Mouse (Mus musculus) limb, embryonic 14.5 days (tissue): Measurements from ENCODE around the gene Rbfox1. TPM values are rescaled to one million over a fixed set of nuclear protein-coding genes. Genes with fewer than 3 reads are reported as not detected.

Experiments used
- ATAC-seq: fragments of 200-750 bp; cut with Nextera tagmentation; 2 replicates; pipeline ENCODE4 v1.8.0; 2017; ENCODE audit warnings: low read depth, moderate number of reproducible peaks, moderate TSS enrichment; ENCODE audit not compliant: low FRiP score
- DNase-seq: peaks from one replicate; pipeline ENCODE4 v3.0.0-alpha.2; 2015; ENCODE audit warnings: low spot score
- H3K27ac ChIP-seq: fragments of 300-500 bp; sonication (generic); replicated peaks from 2 replicates; pipeline ENCODE4 v1.5.1; 2014; ENCODE audit warnings: low read depth, mild to moderate bottlenecking, low read length, moderate library complexity, mixed read lengths
- H3K27me3 ChIP-seq: fragments of 300-500 bp; sonication (generic); 2 replicates; pipeline ENCODE4 v1.6.1; 2014; ENCODE audit warnings: low read length, mixed read lengths; ENCODE audit not compliant: control insufficient read depth, insufficient read depth
- H3K36me3 ChIP-seq: fragments of 300-500 bp; sonication (generic); 2 replicates; pipeline ENCODE4 v1.6.1; 2014; ENCODE audit warnings: mild to moderate bottlenecking, low read length, moderate library complexity, mixed read lengths; ENCODE audit not compliant: control insufficient read depth, insufficient read depth
- H3K4me1 ChIP-seq: fragments of 300-500 bp; sonication (generic); 2 replicates; pipeline ENCODE4 v1.6.1; 2014; ENCODE audit warnings: antibody characterized with exemption, low read length, mixed read lengths; ENCODE audit not compliant: control insufficient read depth, insufficient read depth
- H3K4me2 ChIP-seq: fragments of 300-500 bp; sonication (generic); replicated peaks from 2 replicates; pipeline ENCODE4 v1.6.1; 2014; ENCODE audit warnings: low read depth, mild to moderate bottlenecking, low read length, moderate library complexity; ENCODE audit not compliant: severe bottlenecking
- H3K4me3 ChIP-seq: fragments of 300-500 bp; sonication (generic); replicated peaks from 2 replicates; pipeline ENCODE4 v1.5.1; 2014; ENCODE audit warnings: low read length
- H3K9ac ChIP-seq: fragments of 300-500 bp; sonication (generic); 2 replicates; pipeline ENCODE4 v1.6.1; 2014; ENCODE audit warnings: mild to moderate bottlenecking, low read depth, low read length, moderate library complexity; ENCODE audit not compliant: severe bottlenecking
- H3K9me3 ChIP-seq: fragments of 300-500 bp; sonication (generic); 2 replicates; pipeline ENCODE4 v1.6.1; 2016; ENCODE audit warnings: low read length; ENCODE audit not compliant: control insufficient read depth
- POLR2A ChIP-seq: fragments of 200-500 bp; IDR thresholded peaks from 2 replicates; pipeline ENCODE4 v1.8.0; 2012; ENCODE audit warnings: inconsistent platforms, mild to moderate bottlenecking, moderate library complexity, borderline replicate concordance; ENCODE audit not compliant: insufficient read depth, insufficient read length; ENCODE audit errors: extremely low read depth
- WGBS: fragments of 180-500 bp; shearing (Covaris S2); extraction: QIAGEN DNeasy Blood & Tissue Kit; methylation state at CpG from one replicate; pipeline ENCODE4 v1.1.7; 2014; 5-methylcytosine and 5-hydroxymethylcytosine counted together
- polyA plus RNA-seq, 2 experiments: library from polyadenylated mRNA; depleted of rRNA in 1 of 2; stranded (reverse) in 1 of 2; unstranded in 1 of 2; fragments of >200 nt; fragmentation: Nextera tagmentation in 1 of 2; extraction: Ambion mirVana in 1 of 2; gene quantifications; 2 replicates each; pipeline versions ENCODE4 v1.2.1 to v1.2.3; 2012 to 2014

The Rbfox1 gene
- polyA plus RNA-seq, 2 experiments, result 3.8 to 6.0 TPM

DNA sequence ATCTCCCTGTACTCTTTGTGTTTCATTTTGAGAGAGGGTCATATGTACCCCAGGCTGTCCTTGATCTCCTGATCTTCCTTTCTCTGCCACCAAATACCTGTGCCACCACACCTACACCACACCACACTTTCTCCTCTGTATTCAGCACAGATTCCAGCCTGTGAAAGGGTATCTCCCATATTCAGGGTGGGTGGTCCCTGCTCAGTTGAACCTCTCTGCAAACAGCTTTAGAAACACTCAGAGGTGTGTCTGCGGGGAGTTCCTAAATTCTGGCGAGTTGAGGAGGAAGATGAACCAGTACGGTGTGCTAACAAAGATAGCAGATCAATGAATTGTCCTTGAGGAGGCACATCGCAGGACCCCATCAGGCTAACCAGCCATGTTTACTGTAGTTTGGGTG, 1572.4 kb downstream of the Rbfox1 start:
- Histone ChIP-seq H3K27me3 (no peaks in the 10 kb centered on the region), H3K27ac (no peak overlapping the region), H3K4me3 (no peak overlapping the region), H3K9ac (no peak overlapping the region), H3K4me1 (no peaks in the 10 kb centered on the region), H3K4me2 (no peak overlapping the region), H3K36me3 (no peaks in the 10 kb centered on the region), H3K9me3 (no peaks in the 10 kb centered on the region)
- TF ChIP-seq POLR2A, result no peak
- ATAC-seq (no peak), DNase-seq (no peak)
- WGBS, result 88% methylated on average over 4 of the region's 4 CpGs
